Mouse (Mus musculus) heart, adult 2 months (tissue): ENCODE data around the gene Nr3c2. TPM values are rescaled to one million over a fixed set of nuclear protein-coding genes. Genes with fewer than 3 reads are reported as not detected.

Experiments used
- DNase-seq, 2 experiments: peaks; one replicate each; pipeline ENCODE4 v3.0.0; 2021
- H3K27ac ChIP-seq: fragments of 200-600 bp; 2 replicates; pipeline ENCODE4 v1.8.1; 2022
- H3K27me3 ChIP-seq: fragments of 200-500 bp; 2 replicates; pipeline ENCODE4 v1.6.1; 2012; ENCODE audit warnings: mild to moderate bottlenecking, low read length, inconsistent platforms, mixed read lengths; ENCODE audit not compliant: control insufficient read depth, insufficient read depth
- H3K36me3 ChIP-seq: fragments of 200-500 bp; 2 replicates; pipeline ENCODE4 v1.6.1; 2012; ENCODE audit warnings: low read length, inconsistent platforms; ENCODE audit not compliant: control insufficient read depth, insufficient read depth
- H3K4me1 ChIP-seq: fragments of 200-500 bp; 2 replicates; pipeline ENCODE4 v1.6.1; 2011; ENCODE audit warnings: low read length; ENCODE audit not compliant: control insufficient read depth, insufficient read depth
- H3K4me3 ChIP-seq: fragments of 200-600 bp; 2 replicates; pipeline ENCODE4 v1.8.1; 2022
- H3K79me2 ChIP-seq: fragments of 200-500 bp; replicated peaks from 2 replicates; pipeline ENCODE4 v1.6.1; 2012; ENCODE audit warnings: mild to moderate bottlenecking, inconsistent platforms, low read length, moderate library complexity, mixed read lengths; ENCODE audit not compliant: control insufficient read depth, insufficient read depth
- H3K9ac ChIP-seq: fragments of 200-500 bp; 2 replicates; pipeline ENCODE4 v1.6.1; 2012; ENCODE audit warnings: low read depth, mild to moderate bottlenecking, control low read depth, inconsistent platforms, low read length, mixed read lengths
- CTCF ChIP-seq: fragments of 200-600 bp; IDR thresholded peaks from 2 replicates; pipeline ENCODE4 v1.8.1; 2022; ENCODE audit warnings: antibody characterized with exemption, mild to moderate bottlenecking, moderate library complexity
- EP300 ChIP-seq: fragments of 200-500 bp; IDR thresholded peaks from 2 replicates; pipeline ENCODE4 v1.6.1; 2011; ENCODE audit warnings: low read depth, low read length, control low read depth; ENCODE audit not compliant: insufficient read depth
- POLR2A ChIP-seq: fragments of 200-500 bp; IDR thresholded peaks from 2 replicates; pipeline ENCODE4 v1.6.1; 2011; ENCODE audit warnings: mild to moderate bottlenecking, low read depth, low read length, control low read depth; ENCODE audit not compliant: insufficient read depth
- whole genome bisulfite sequencing: fragments of 180-500 bp; shearing (Covaris S2); methylation state at CpG from one replicate; pipeline ENCODE4 v1.1.7; 2018; 5-methylcytosine and 5-hydroxymethylcytosine counted together
- intact Hi-C: fragments of 180-260 bp; cut with DNase I; formaldehyde crosslinking; loops from one replicate; pipeline ENCODE4 v1.15.1; 2025
- polyA plus RNA-seq: library from polyadenylated mRNA; depleted of rRNA; stranded (reverse); fragments of >200 nt; gene quantifications from 2 replicates; pipeline ENCODE4 v1.2.3, GENCODE M21; 2012
- total RNA-seq, 2 experiments: library from RNA; stranded (reverse); gene quantifications; 2 replicates each; pipeline ENCODE4 v1.2.3; 2021

Gene Nr3c2
- total and polyA plus RNA-seq, 3 experiments: 7.0 to 27.8 (median 21.1) TPM

DNA sequence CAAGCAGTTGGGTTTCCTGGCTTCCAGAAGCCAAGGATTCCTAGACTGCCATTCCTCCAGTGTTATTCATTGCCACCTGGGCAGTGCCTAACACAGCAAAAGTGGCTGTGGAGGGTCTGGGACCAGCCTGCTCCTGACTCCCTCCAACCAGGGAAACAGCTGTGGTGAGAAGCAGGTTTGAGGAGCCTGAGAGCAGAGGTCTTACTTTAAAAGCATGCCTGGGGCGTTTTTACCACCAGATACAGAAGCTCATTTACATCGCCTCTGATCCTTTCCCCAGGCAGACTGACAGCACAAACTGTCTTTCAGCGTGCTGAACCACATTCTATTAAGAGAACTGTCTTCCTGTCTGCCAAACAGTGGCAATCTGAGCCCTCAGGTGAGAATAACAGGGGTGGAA, 380.7 kb downstream of the Nr3c2 start:
- peaks cover 2% of the 10 kb centered on the region; the same call in 1 of the 2 replicates for H3K36me3 ChIP-seq
- H3K27me3 ChIP-seq: no peaks in the 10 kb centered on the region
- peaks cover 7% of the 10 kb centered on the region for H3K4me1 ChIP-seq
- H3K27ac ChIP-seq: no peak overlapping the region
- no peak for TF ChIP-seq CTCF
- TF ChIP-seq EP300: no peak
- TF ChIP-seq POLR2A: no peak
- H3K9ac ChIP-seq: no peak overlapping the region
- no peak for DNase-seq
- intact Hi-C loops: no loop called here
- WGBS: 75% methylated on average over 3 of the region's 3 CpGs
- H3K4me3 ChIP-seq: no peak overlapping the region
- no peaks in the 10 kb centered on the region for H3K79me2 ChIP-seq

DNA sequence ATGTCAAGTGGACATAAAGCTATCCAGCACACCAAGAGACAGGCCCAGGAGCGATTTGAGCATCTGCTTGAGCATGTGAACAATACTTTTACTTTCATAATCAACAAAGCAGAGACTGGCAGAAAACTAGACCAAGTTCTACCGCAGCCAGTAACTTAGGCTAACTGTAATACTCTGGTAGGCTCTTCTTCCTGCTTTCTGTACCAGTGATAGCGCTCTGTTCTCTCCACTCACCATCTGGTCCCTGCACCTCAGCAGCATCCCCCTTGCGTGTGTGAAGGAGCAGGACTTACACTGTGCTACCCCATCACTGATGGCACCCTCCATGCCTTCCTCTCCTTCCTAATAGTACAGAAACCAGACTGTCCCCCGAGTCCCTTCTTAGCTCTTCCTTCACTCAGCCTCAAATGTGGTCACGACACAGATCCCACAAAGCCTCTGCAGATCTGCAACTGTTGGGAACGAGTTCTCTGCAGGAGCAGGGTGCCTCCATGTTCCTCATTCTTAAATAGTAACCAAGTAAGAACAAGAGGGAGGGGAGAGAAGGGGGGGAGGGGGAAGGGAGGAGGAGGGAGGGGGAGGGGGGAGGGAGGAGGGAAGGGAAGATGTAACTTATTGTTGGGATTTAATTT, 383.5 kb downstream of the Nr3c2 start:
- intact Hi-C loops: no loop called here

DNA sequence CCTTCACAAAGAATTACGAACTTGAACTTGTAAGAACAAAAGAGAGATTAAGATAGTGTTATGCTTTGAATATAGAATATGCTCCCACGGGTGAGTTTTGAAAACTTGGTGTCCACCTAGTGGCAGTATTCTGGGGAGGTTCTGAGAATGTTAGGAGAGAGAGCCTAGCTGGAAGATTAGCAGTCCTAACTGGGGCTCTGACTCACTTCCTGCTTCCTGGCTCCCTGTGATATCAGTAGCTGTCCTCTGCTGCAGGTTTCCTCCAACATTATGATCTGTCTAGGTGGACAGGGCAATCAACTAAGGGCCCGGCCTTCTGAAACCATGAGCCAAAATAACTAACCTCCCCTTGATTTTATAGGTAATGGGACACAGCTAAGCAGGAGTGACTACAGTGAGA, 385.2 kb downstream of the Nr3c2 start:
- no peak overlapping the region for H3K4me3 ChIP-seq
- TF ChIP-seq EP300 (no peak), CTCF (peak; percentile 19; the same call in 1 of the 2 replicates)
- no peaks in the 10 kb centered on the region; the same call in 1 of the 2 replicates for H3K79me2 ChIP-seq
- no peak for DNase-seq
- intact Hi-C loops: no loop called here
- H3K36me3 ChIP-seq: no peaks in the 10 kb centered on the region
- no peak overlapping the region for H3K9ac ChIP-seq
- H3K27me3 ChIP-seq: no peaks in the 10 kb centered on the region
- no peaks in the 10 kb centered on the region for H3K4me1 ChIP-seq
- WGBS: 75% methylated on average over 3 of the region's 3 CpGs
- no peak overlapping the region for H3K27ac ChIP-seq

More for the DNA sequence above, 383.5 kb downstream of the Nr3c2 start:
- Histone ChIP-seq H3K9ac (no peak overlapping the region), H3K27me3 (no peaks in the 10 kb centered on the region), H3K36me3 (no peaks in the 10 kb centered on the region), H3K4me1 (no peaks in the 10 kb centered on the region), H3K27ac (no peak overlapping the region), H3K79me2 (no peaks in the 10 kb centered on the region; the same call in 1 of the 2 replicates), H3K4me3 (no peak overlapping the region)
- no peak for TF ChIP-seq CTCF
- TF ChIP-seq POLR2A: no peak
- TF ChIP-seq EP300: no peak
- 86% methylated on average over 7 of the region's 7 CpGs for WGBS
- peak in 1 of 2 experiments; percentile 8 for DNase-seq

DNA sequence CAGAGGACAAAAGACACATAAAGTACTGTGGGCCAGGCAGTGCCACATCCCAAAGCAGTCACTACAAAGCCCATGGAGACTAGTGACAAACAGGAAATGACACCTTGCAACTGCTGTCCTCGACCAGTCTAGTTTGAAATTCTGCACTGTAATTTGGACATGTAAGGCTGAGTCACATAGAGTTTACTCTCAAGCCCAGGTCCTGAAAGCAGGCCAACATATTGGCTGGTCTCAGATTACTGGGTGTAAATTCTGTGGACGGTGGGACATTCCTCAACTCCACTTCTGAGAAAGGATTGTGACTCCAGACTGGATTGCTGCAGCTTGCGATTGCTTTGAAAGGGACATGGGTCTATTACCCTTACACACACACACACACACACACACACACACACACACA, 388.8 kb downstream of the Nr3c2 start:
- H3K9ac ChIP-seq: no peak overlapping the region
- no peaks in the 10 kb centered on the region; the same call in 1 of the 2 replicates for H3K79me2 ChIP-seq
- no peaks in the 10 kb centered on the region for H3K27me3 ChIP-seq
- no peak overlapping the region for H3K27ac ChIP-seq
- H3K4me3 ChIP-seq: no peak overlapping the region
- intact Hi-C loops: no loop called here
- no peak for DNase-seq
- no peaks in the 10 kb centered on the region for H3K36me3 ChIP-seq
- TF ChIP-seq EP300 (no peak), POLR2A (no peak), CTCF (no peak)
- H3K4me1 ChIP-seq: peaks cover 2% of the 10 kb centered on the region; the same call in 1 of the 2 replicates
- 62% methylated on average over 3 of the region's 3 CpGs for WGBS

DNA sequence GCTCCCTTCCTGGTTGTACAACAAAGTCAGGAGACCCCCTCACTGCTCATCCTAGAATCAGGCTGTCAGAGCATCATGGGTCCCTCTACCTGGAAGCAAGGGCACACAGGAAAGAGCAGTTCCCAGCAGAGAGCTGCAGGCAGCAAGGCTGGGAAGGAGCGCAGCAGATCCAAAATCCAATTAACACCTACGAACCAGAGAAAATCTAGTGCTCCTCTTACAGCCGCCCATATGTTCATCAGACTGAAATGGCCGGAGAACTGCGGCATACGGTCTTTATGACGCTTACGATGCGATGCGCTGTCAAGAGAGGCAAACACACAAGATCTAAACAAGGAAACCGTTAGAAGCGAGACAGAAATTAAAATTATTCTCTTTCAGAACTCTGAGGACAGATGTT, 389.2 kb downstream of the Nr3c2 start:
- H3K36me3 ChIP-seq: no peaks in the 10 kb centered on the region
- WGBS: 97% methylated on average over 12 of the region's 12 CpGs
- no peaks in the 10 kb centered on the region for H3K27me3 ChIP-seq
- no peaks in the 10 kb centered on the region; the same call in 1 of the 2 replicates for H3K79me2 ChIP-seq
- no peak overlapping the region for H3K9ac ChIP-seq
- intact Hi-C loops: no loop called here
- TF ChIP-seq CTCF (no peak), EP300 (no peak), POLR2A (no peak)
- no peak overlapping the region for H3K27ac ChIP-seq
- peaks cover 2% of the 10 kb centered on the region; the same call in 1 of the 2 replicates for H3K4me1 ChIP-seq
- DNase-seq: no peak
- H3K4me3 ChIP-seq: no peak overlapping the region

DNA sequence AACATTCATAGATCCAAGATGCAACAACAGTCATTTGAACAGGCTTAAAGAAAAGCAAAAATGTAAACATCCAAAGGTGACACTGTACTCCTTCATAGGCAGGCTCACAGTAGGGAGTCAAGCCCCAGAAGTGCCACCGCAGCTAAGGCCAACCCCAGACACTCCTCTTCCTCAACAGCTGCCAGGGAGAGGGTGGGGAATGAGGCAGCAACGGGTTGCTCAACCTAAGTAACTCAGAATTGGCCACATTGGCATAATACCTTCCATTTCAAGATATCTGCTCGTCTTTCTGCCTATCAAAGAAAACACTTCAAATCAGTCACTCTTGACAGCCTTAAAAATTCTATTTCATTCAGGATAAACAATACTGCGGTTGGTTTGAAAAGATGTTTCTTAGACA, 392.9 kb downstream of the Nr3c2 start:
- Histone ChIP-seq H3K9ac (no peak overlapping the region), H3K27ac (no peak overlapping the region), H3K79me2 (no peaks in the 10 kb centered on the region; the same call in 1 of the 2 replicates), H3K27me3 (no peaks in the 10 kb centered on the region), H3K4me3 (no peak overlapping the region), H3K36me3 (no peaks in the 10 kb centered on the region), H3K4me1 (peaks cover 2% of the 10 kb centered on the region; the same call in 1 of the 2 replicates)
- no peak for TF ChIP-seq EP300
- TF ChIP-seq CTCF: no peak
- no peak for TF ChIP-seq POLR2A
- WGBS: 79% methylated on average over 4 of the region's 4 CpGs
- DNase-seq: no peak
- intact Hi-C loops: no loop called here
